Mouse (Mus musculus): ENCODE results near the gene Gab2.

DNA sequence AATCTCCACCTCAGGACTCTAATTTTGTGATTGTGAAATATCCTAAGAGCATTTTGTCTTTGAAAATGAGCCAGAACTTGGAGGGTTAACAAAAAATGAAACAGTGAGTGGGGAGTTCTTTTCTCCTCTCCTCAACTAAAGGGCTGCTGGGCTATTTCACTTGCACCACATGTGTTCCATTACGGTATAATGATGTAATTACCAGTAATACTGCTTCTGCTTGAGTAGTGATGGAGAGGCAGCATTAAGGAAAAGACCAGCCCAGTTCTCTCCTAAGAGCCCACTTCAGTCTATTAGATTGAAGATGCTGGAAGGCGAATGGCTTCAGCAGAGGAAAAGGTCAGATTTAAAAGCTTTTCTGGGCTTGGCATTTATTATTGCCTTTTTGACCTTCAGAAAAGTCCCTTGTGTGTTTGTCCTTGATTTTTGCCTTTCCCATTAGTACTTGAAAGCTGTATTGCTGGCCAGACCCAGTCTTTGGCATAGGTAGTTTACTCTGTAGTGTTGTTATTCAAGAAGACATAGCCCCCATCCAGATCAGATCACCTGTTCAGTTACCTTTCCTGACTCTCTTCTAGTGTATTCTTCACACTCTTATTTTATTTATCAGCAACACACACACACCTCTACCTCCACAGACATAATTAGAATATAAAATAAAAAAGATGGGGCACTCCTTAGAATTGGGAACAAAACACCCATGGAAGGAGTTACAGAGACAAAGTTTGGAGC lies 69.9 kb downstream of the Gab2 start:
- TF ChIP-seq POLR2A (IDR thresholded peaks at IDR 0.05; ENCODE audit: control insufficient read depth, extremely low read depth, insufficient read depth, low read length, poor library complexity) (no peak), CTCF (IDR thresholded peaks at IDR 0.05; ENCODE audit: borderline replicate concordance, control insufficient read depth, extremely low read depth, insufficient read depth, low read length, poor library complexity) (no peak)
